Mouse (Mus musculus) CH12.LX (cell line): Measurements from ENCODE around the gene Gpr146. TPM values are rescaled to one million over a fixed set of nuclear protein-coding genes. Genes with fewer than 3 reads are reported as not detected.

ENCODE experiments used
- DNase-seq: peaks from one replicate; pipeline ENCODE4 v3.0.0-alpha.2; 2013; ENCODE audit errors: extremely low read depth
- H3K27ac ChIP-seq: 2 replicates; pipeline ENCODE4 v1.5.1; 2012; ENCODE audit warnings: low read depth, mild to moderate bottlenecking, control low read depth, moderate library complexity; ENCODE audit not compliant: insufficient read depth
- H3K27me3 ChIP-seq: replicated peaks from 2 replicates; pipeline ENCODE3; 2012; ENCODE audit warnings: inconsistent platforms
- H3K36me3 ChIP-seq, 2 experiments: replicated peaks in 1 of 2; 2 replicates each; pipeline versions ENCODE3 to v1.6.1; 2012; ENCODE audit warnings: inconsistent platforms in 1 of 2, low read length in 1 of 2, mild to moderate bottlenecking in 1 of 2, mixed read lengths in 1 of 2, moderate library complexity in 1 of 2; ENCODE audit not compliant: control insufficient read depth in 1 of 2, insufficient read depth in 1 of 2
- H3K4me1 ChIP-seq, 2 experiments: 2 replicates each; pipeline ENCODE4 v1.6.1; 2012; ENCODE audit warnings: inconsistent platforms in 1 of 2, moderate library complexity in 1 of 2; ENCODE audit not compliant: insufficient read depth in 2 of 2, control insufficient read depth in 1 of 2
- H3K4me2 ChIP-seq: 2 replicates; pipeline ENCODE4 v1.6.1; 2012; ENCODE audit warnings: low read depth, mild to moderate bottlenecking, control low read depth; ENCODE audit not compliant: poor library complexity, insufficient read depth, severe bottlenecking
- H3K4me3 ChIP-seq, 3 experiments: fragments of 150-350 bp in 1 of 3; sonication (generic) in 1 of 3; replicated peaks in 1 of 3; 2 replicates each; pipeline versions ENCODE3 to v1.5.1; 2011 to 2012; ENCODE audit warnings: low read depth in 2 of 3, low read length in 2 of 3, mild to moderate bottlenecking in 2 of 3, moderate library complexity in 2 of 3, control low read depth in 1 of 3, improper control_type of control experiment in 1 of 3, inconsistent platforms in 1 of 3, mixed read lengths in 1 of 3; ENCODE audit not compliant: poor library complexity in 1 of 3
- H3K79me2 ChIP-seq: replicated peaks from 2 replicates; pipeline ENCODE4 v1.6.1; 2012; ENCODE audit warnings: mild to moderate bottlenecking, moderate library complexity; ENCODE audit not compliant: control insufficient read depth, poor library complexity, insufficient read depth, severe bottlenecking; ENCODE audit errors: extremely low read depth
- H3K9ac ChIP-seq: 2 replicates; pipeline ENCODE4 v1.6.1; 2012; ENCODE audit warnings: low read depth, mild to moderate bottlenecking, control low read depth, moderate library complexity; ENCODE audit not compliant: insufficient read depth
- H3K9me3 ChIP-seq: replicated peaks from 2 replicates; pipeline ENCODE3; 2012; ENCODE audit warnings: low read length, inconsistent platforms, mixed read lengths
- BHLHE40 ChIP-seq: IDR thresholded peaks from 2 replicates; pipeline ENCODE4 v1.6.1; 2011; ENCODE audit warnings: mild to moderate bottlenecking, low read depth, low read length, improper control_type of control experiment
- EP300 ChIP-seq: IDR thresholded peaks from 2 replicates; pipeline ENCODE4 v1.6.1; 2011; ENCODE audit warnings: low read length, improper control_type of control experiment
- ETS1 ChIP-seq: conservative IDR thresholded peaks from 2 replicates; pipeline ENCODE4 v1.6.1; 2012; ENCODE audit warnings: low read depth, mild to moderate bottlenecking, inconsistent platforms, low read length, improper control_type of control experiment, moderate library complexity
- JUND ChIP-seq: conservative IDR thresholded peaks from 2 replicates; pipeline ENCODE4 v1.6.1; 2011; ENCODE audit warnings: low read depth, low read length, improper control_type of control experiment
- KAT2A ChIP-seq: IDR thresholded peaks from 2 replicates; pipeline ENCODE4 v1.6.1; 2012; ENCODE audit warnings: low read length, improper control_type of control experiment, inconsistent platforms; ENCODE audit not compliant: insufficient replicate concordance
- MAFK ChIP-seq: IDR thresholded peaks from 2 replicates; pipeline ENCODE4 v1.6.1; 2011; ENCODE audit warnings: low read length, improper control_type of control experiment; ENCODE audit not compliant: insufficient replicate concordance
- MAZ ChIP-seq: IDR thresholded peaks from 2 replicates; pipeline ENCODE4 v1.6.1; 2012; ENCODE audit warnings: low read depth, mild to moderate bottlenecking, inconsistent platforms, low read length, improper control_type of control experiment, moderate library complexity
- MEF2A ChIP-seq: IDR thresholded peaks from 2 replicates; pipeline ENCODE4 v1.6.1; 2014; ENCODE audit warnings: low read depth, mild to moderate bottlenecking, inconsistent platforms, low read length, improper control_type of control experiment, borderline replicate concordance
- NRF1 ChIP-seq: IDR thresholded peaks from 2 replicates; pipeline ENCODE4 v1.6.1; 2014; ENCODE audit warnings: low read depth, mild to moderate bottlenecking, inconsistent platforms, low read length, improper control_type of control experiment, moderate library complexity
- PAX5 ChIP-seq: IDR thresholded peaks from 2 replicates; pipeline ENCODE4 v1.6.1; 2012; ENCODE audit warnings: low read length, inconsistent platforms, mixed read lengths
- POLR2A ChIP-seq: IDR thresholded peaks from 2 replicates; pipeline ENCODE4 v1.6.1; 2011; ENCODE audit warnings: low read depth, mild to moderate bottlenecking, improper control_type of control experiment, low read length
- POLR2AphosphoS2 ChIP-seq: IDR thresholded peaks from 2 replicates; pipeline ENCODE4 v1.6.1; 2011; ENCODE audit warnings: low read depth, low read length, improper control_type of control experiment
- RCOR1 ChIP-seq: conservative IDR thresholded peaks from 2 replicates; pipeline ENCODE4 v1.6.1; 2012; ENCODE audit warnings: low read depth, mild to moderate bottlenecking, inconsistent platforms, low read length, improper control_type of control experiment
- SIN3A ChIP-seq: IDR thresholded peaks from 2 replicates; pipeline ENCODE4 v1.6.1; 2012; ENCODE audit warnings: low read length, improper control_type of control experiment, inconsistent platforms
- TBP ChIP-seq: conservative IDR thresholded peaks from 2 replicates; pipeline ENCODE4 v1.6.1; 2011; ENCODE audit warnings: low read depth, low read length, improper control_type of control experiment
- UBTF ChIP-seq: IDR thresholded peaks from 2 replicates; pipeline ENCODE4 v1.6.1; 2012; ENCODE audit warnings: low read depth, mild to moderate bottlenecking, inconsistent platforms, low read length, improper control_type of control experiment, moderate library complexity
- USF2 ChIP-seq: conservative IDR thresholded peaks from 2 replicates; pipeline ENCODE4 v1.6.1; 2011; ENCODE audit warnings: low read depth, low read length, improper control_type of control experiment
- ZKSCAN1 ChIP-seq: IDR thresholded peaks from 2 replicates; pipeline ENCODE4 v1.6.1; 2012; ENCODE audit warnings: low read depth, inconsistent platforms, low read length, improper control_type of control experiment, borderline replicate concordance
- ZMIZ1 ChIP-seq: IDR thresholded peaks from 2 replicates; pipeline ENCODE4 v1.6.1; 2012; ENCODE audit warnings: low read depth, mild to moderate bottlenecking, inconsistent platforms, low read length, improper control_type of control experiment
- dilution Hi-C: fragments of 300-500 bp; cut with MboI; formaldehyde crosslinking; loops from 2 replicates; pipeline ENCODE4 v1.14.3; 2020; ENCODE audit warnings: low sequenced_read_pairs; ENCODE audit not compliant: extremely low pct_unique_long_range_greater_than_20kb, extremely low pct_ligation_motif_present
- in situ Hi-C: fragments of 300-500 bp; cut with MboI; formaldehyde crosslinking; loops from 3 replicates; pipeline ENCODE4 v1.14.3; 2019; ENCODE audit warnings: low sequenced_read_pairs, low pct_ligation_motif_present, low pct_unique_long_range_greater_than_20kb, mixed read lengths
- polyA plus RNA-seq: library from polyadenylated mRNA; unstranded; fragments of >175 nt; gene quantifications from 2 replicates; pipeline ENCODE4 v1.2.1, GENCODE M21; 2012; ENCODE audit warnings: low read depth; ENCODE audit not compliant: insufficient read length
- total RNA-seq, 2 experiments: library from RNA; depleted of rRNA; stranded (reverse); fragments of 300-350 nt in 1 of 2; fragments of >200 nt in 1 of 2; gene quantifications; 2 replicates each; pipeline ENCODE4 v1.2.3; 2012 to 2014

Gpr146 gene
- total and polyA plus RNA-seq, 3 experiments: 0.13 TPM; not detected in 2

DNA sequence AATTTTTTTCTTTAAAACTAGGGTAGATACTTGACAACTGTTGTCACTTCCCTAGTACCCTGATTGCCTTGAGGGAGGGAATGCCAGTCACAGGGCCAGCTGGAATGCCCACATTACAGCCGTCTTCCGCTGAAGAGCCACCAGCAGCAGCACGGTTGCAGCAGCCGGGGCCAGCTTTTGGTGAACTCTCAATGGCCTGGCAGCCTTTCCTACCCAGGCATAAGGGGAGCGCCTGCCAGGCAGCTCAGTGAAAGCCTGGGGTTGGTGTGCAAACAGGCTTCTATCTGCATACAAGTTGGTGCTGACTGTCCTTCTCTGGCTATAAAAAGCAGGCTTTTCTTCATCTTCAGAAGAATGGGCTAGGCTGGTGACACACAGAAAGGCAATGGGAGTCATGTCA is 63.0 kb downstream of the Gpr146 start:
- in situ Hi-C loops: no loop called here
- H3K79me2 ChIP-seq: no peaks in the 10 kb centered on the region

DNA sequence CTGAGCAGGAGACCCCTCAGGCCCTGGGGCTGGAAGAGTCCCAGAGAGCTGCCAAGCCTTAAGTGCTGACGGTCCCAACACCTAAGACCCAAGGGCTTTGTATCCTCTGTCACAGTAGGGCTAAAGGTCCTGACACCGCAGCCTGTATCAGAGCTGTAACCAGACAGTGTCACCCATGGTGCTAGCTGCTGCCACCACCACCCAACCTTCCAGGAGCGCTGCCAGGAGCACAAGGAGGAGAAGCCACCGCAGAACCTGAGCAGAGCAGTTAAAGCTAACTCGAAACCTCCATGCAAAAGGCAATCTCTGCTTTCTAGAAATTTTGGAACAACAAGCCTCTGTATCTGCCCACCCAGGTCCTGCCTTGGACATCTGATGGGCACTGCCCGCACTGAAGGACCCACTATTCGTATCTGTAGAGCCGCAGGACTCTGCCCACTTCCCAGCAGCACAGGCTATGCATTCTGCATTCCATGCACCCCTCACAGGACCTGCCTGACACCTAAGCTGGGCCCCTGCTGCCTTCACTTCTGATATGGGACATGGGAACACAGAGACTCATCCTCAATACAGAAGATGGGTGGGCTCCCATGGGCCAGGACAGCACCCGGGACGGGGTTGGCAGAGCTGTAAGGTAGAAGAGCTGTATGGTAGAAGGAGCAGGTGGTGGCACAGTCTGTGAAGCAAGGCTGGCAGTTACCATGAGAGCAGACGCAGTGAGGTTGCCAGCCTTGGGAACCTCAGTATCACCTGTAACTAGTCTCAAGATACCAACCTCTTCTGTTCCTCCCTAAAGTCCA is 63.6 kb downstream of the Gpr146 start:
- Histone ChIP-seq H3K4me1 (no peaks in the 10 kb centered on the region), H3K9me3 (no peaks in the 10 kb centered on the region), H3K27me3 (no peaks in the 10 kb centered on the region), H3K9ac (no peak overlapping the region), H3K4me2 (no peak overlapping the region)
- no peak for TF ChIP-seq SIN3A
- TF ChIP-seq MEF2A: no peak
- TF ChIP-seq ZKSCAN1: no peak
- TF ChIP-seq EP300: no peak
- no peak for TF ChIP-seq MAFK
- no peak for TF ChIP-seq NRF1
- TF ChIP-seq POLR2AphosphoS2: no peak
- TF ChIP-seq KAT2A: no peak
- TF ChIP-seq, all 38 proteins: peak for 0
- H3K27ac ChIP-seq: no peak overlapping the region
- in situ Hi-C loops: no loop called here
- H3K36me3 ChIP-seq: peaks cover 0 to 71% of the 10 kb centered on the region in 2 experiments
- dilution Hi-C loops: no loop called here
- no peak overlapping the region for H3K4me3 ChIP-seq
- no peak for DNase-seq
- H3K79me2 ChIP-seq: no peaks in the 10 kb centered on the region

More for the DNA sequence above, 63.0 kb downstream of the Gpr146 start:
- Histone ChIP-seq H3K4me3 (no peak overlapping the region), H3K27ac (no peak overlapping the region), H3K9ac (no peak overlapping the region), H3K27me3 (no peaks in the 10 kb centered on the region), H3K4me1 (no peaks in the 10 kb centered on the region), H3K9me3 (no peaks in the 10 kb centered on the region), H3K4me2 (no peak overlapping the region), H3K36me3 (peaks cover 0 to 70% of the 10 kb centered on the region in 2 experiments)
- DNase-seq: no peak
- TF ChIP-seq RCOR1 (no peak), JUND (no peak), MAZ (no peak), MEF2A (no peak), POLR2A (no peak), ETS1 (no peak), UBTF (no peak)
- dilution Hi-C loops: no loop called here

DNA sequence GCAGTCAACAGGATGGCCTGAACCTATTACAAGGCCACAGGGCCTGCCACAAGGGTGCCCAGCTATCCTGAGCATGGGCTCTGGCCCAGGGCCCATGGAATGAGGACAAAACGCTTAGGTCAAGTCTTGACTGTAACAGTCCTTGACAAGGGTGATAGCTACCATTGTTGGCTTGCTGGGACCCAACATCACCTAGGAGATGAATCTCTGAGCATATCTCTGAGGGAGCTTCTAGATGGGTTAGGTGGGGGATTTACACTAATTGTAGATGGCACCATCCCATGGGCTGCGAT is 64.2 kb downstream of the Gpr146 start:
- Histone ChIP-seq H3K4me2 (no peak overlapping the region), H3K4me1 (no peaks in the 10 kb centered on the region), H3K79me2 (no peaks in the 10 kb centered on the region), H3K27me3 (no peaks in the 10 kb centered on the region), H3K9ac (no peak overlapping the region), H3K27ac (no peak overlapping the region), H3K4me3 (no peak overlapping the region), H3K9me3 (no peaks in the 10 kb centered on the region), H3K36me3 (peaks cover 0 to 72% of the 10 kb centered on the region in 2 experiments)
- dilution Hi-C loops: no loop called here
- no peak for DNase-seq
- no peak for TF ChIP-seq ZMIZ1
- no peak for TF ChIP-seq BHLHE40
- TF ChIP-seq TBP: no peak
- TF ChIP-seq KAT2A: no peak
- no peak for TF ChIP-seq PAX5
- no peak for TF ChIP-seq MAFK
- no peak for TF ChIP-seq ZKSCAN1
- TF ChIP-seq USF2: no peak
- in situ Hi-C loops: no loop called here
